Mouse (Mus musculus) myocyte (in vitro differentiated cells): Measurements from ENCODE around the gene Crnkl1. TPM values are rescaled to one million over a fixed set of nuclear protein-coding genes. Genes with fewer than 3 reads are reported as not detected.

Experiments used
- H3K27me3 ChIP-seq: one replicate; pipeline ENCODE4 v1.6.1; 2011; ENCODE audit not compliant: control insufficient read depth, insufficient read depth, insufficient read length
- H3K36me3 ChIP-seq: one replicate; pipeline ENCODE4 v1.6.1; 2011; ENCODE audit not compliant: control insufficient read depth, insufficient read depth
- H3K4me2 ChIP-seq: one replicate; pipeline ENCODE4 v1.6.1; 2011; ENCODE audit warnings: low read depth, control low read depth
- H3K4me3 ChIP-seq: one replicate; pipeline ENCODE4 v1.5.1; 2011; ENCODE audit warnings: mild to moderate bottlenecking, control low read depth, moderate library complexity
- H3K79me2 ChIP-seq: one replicate; pipeline ENCODE4 v1.6.1; 2011; ENCODE audit not compliant: control insufficient read depth, insufficient read depth
- H3ac ChIP-seq: one replicate; pipeline ENCODE4 v1.6.1; 2011; ENCODE audit not compliant: control insufficient read depth, insufficient read length
- CEBPB ChIP-seq: IDR thresholded peaks from 2 replicates; pipeline ENCODE4 v1.6.1; 2011; ENCODE audit warnings: mild to moderate bottlenecking, moderate library complexity; ENCODE audit not compliant: poor library complexity, insufficient read depth, severe bottlenecking
- E2F4 ChIP-seq: IDR thresholded peaks from one replicate; pipeline ENCODE4 v1.6.1; 2011; ENCODE audit warnings: mild to moderate bottlenecking, control low read depth, moderate library complexity; ENCODE audit not compliant: insufficient read depth
- MAX ChIP-seq: IDR thresholded peaks from one replicate; pipeline ENCODE4 v1.6.1; 2011; ENCODE audit warnings: low read depth, mild to moderate bottlenecking, control low read depth
- MYOD1 ChIP-seq, 3 experiments: IDR thresholded peaks; one replicate each; pipeline ENCODE4 v1.6.1; 2011; ENCODE audit warnings: control low read depth in 2 of 3, low read depth in 2 of 3, mild to moderate bottlenecking in 2 of 3, moderate library complexity in 1 of 3; ENCODE audit not compliant: insufficient read length in 2 of 3, control insufficient read depth in 1 of 3
- MYOG ChIP-seq, 3 experiments: IDR thresholded peaks; one replicate each; pipeline ENCODE4 v1.6.1; 2011; ENCODE audit warnings: control low read depth in 2 of 3, low read depth in 2 of 3, mild to moderate bottlenecking in 2 of 3; ENCODE audit not compliant: insufficient read length in 2 of 3, control insufficient read depth in 1 of 3, insufficient read depth in 1 of 3
- POLR2A ChIP-seq: IDR thresholded peaks from one replicate; pipeline ENCODE4 v1.6.1; 2011; ENCODE audit warnings: low read depth, mild to moderate bottlenecking, control low read depth, moderate library complexity; ENCODE audit not compliant: insufficient read length
- POLR2AphosphoS2 ChIP-seq: IDR thresholded peaks from one replicate; pipeline ENCODE4 v1.6.1; 2011; ENCODE audit warnings: low read depth, control low read depth; ENCODE audit not compliant: insufficient read length
- REST ChIP-seq: IDR thresholded peaks from one replicate; pipeline ENCODE4 v1.6.1; 2011; ENCODE audit warnings: mild to moderate bottlenecking, control low read depth, moderate library complexity; ENCODE audit not compliant: insufficient read depth, insufficient read length
- SRF ChIP-seq: IDR thresholded peaks from one replicate; pipeline ENCODE4 v1.6.1; 2011; ENCODE audit warnings: low read depth; ENCODE audit not compliant: control insufficient read depth, insufficient read length
- TCF12 ChIP-seq: IDR thresholded peaks from one replicate; pipeline ENCODE4 v1.6.1; 2011; ENCODE audit warnings: mild to moderate bottlenecking, control low read depth; ENCODE audit not compliant: poor library complexity, insufficient read depth, severe bottlenecking
- TCF3 ChIP-seq: IDR thresholded peaks from one replicate; pipeline ENCODE4 v1.6.1; 2011; ENCODE audit warnings: low read depth, control low read depth; ENCODE audit not compliant: insufficient read length
- USF1 ChIP-seq: IDR thresholded peaks from one replicate; pipeline ENCODE4 v1.6.1; 2011; ENCODE audit warnings: low read depth, mild to moderate bottlenecking, control low read depth, moderate library complexity
- polyA plus RNA-seq: library from polyadenylated mRNA; unstranded; fragments of >200 nt; fragmentation: generic; extraction: Trizol; gene quantifications from one replicate; pipeline ENCODE4 v1.2.1, GENCODE M21; 2012; ENCODE audit warnings: missing spikeins

Crnkl1 gene
- polyA plus RNA-seq, 1 experiment, result 10.9 TPM

DNA sequence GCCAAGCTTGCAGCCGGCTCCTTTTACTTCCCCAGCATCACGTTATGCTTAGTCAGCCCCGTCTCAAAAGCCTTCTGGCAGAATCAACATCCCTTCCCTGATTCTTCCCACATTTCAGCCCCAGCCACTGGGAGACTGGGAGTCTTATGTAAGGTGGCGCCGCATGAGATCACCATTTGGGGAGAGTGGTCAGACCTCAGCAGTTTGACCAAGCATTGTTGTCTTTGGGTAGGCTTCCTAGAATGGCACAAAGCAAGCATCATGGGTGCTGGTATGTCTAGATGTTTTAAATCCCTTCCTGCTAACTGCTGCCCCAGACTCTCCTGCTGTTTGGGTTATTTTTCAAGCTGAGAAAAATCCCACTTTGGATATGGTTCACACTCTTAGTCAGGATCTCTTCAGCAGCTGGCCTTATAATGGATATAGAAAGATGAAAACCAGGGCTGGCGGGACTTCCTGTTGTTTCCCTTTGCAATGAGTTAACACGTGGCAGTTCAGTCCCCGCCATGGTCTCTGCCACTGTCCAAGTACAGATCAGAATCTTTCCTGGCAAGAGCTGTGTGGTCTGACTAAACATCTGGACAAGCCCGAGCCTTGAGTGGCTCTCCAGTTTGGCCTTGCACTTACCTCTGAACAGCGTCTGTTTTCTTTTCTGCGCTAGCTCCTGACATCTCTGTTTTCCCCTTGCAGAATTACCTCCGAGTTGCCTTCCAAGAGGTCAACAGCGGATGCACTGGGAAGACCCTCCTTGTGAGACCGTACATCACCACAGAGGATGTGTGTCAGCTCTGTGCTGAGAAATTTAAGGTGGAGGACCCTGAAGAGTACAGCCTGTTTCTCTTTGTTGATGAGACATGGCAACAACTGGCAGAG, 49.7 kb downstream of the Crnkl1 start:
- H3K36me3 ChIP-seq, result peaks cover 20% of the 10 kb centered on the region
- H3K4me2 ChIP-seq, result no peak overlapping the region
- no peaks in the 10 kb centered on the region for H3K27me3 ChIP-seq
- TF ChIP-seq USF1 (no peak), MYOG (IDR thresholded peaks at IDR 0.05; ENCODE audit: control insufficient read depth in 1 of 3, insufficient read depth in 1 of 3, insufficient read length in 2 of 3, low read depth in 2 of 3) (no peak), MYOD1 (IDR thresholded peaks at IDR 0.05; ENCODE audit: control insufficient read depth in 1 of 3, insufficient read length in 2 of 3, low read depth in 2 of 3) (no peak), POLR2A (no peak), REST (no peak), CEBPB (no peak), SRF (no peak), MAX (no peak), POLR2AphosphoS2 (no peak), TCF3 (no peak), E2F4 (no peak), TCF12 (no peak)
- no peak overlapping the region for H3K4me3 ChIP-seq
- no peaks in the 10 kb centered on the region for H3K79me2 ChIP-seq
- no peak overlapping the region for H3ac ChIP-seq

DNA sequence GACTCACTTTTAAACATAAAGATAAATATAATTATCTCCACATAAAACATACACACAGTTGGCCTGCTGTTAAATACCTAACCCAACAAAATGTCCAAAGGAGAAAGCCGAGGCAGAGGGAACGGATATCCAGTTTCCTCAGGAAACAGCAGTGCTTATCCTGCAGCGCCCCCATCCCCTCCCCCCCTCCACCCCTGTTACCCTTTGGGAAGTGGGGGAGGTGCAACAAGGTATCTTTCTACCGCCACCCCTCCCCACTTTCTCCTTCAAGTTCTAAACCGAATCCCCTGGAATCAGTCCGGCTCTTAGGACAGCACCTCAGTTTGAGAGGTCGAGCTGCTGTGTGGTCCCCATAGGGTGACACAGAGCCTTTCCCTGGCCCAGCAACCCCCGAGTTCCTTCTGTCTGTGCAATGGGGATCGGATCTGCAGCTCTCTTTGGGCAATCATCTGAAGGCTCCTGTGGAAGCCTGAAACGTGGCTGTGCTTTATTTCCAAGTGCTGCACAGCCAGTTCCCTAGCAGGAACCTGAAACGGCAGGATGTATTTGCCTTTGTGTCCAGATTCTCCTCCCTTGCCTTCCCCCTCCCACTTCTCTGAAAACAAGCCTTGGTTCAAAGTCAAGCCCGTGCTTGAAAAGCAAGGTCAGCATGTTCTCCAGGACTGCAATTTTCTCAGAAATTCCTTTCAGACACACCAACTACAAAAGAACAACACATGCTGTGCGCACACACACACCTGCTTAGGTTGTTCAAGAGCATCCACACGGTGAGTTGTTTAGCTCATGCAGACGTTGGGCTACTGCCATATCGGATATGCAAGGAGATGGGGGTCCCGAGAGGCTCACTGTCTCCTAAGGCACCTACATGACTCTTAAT, 50.5 kb downstream of the Crnkl1 start:
- TF ChIP-seq MYOD1 (IDR thresholded peaks at IDR 0.05; ENCODE audit: control insufficient read depth in 1 of 3, insufficient read length in 2 of 3, low read depth in 2 of 3) (no peak), TCF3 (no peak), USF1 (no peak), CEBPB (no peak), POLR2A (no peak), POLR2AphosphoS2 (no peak), E2F4 (no peak), REST (no peak), TCF12 (no peak), SRF (no peak), MAX (no peak)
- Histone ChIP-seq H3K27me3 (no peaks in the 10 kb centered on the region), H3K36me3 (peaks cover 20% of the 10 kb centered on the region), H3ac (no peak overlapping the region), H3K4me2 (no peak overlapping the region), H3K79me2 (peaks cover 2% of the 10 kb centered on the region), H3K4me3 (no peak overlapping the region)

- H3K79me2 ChIP-seq, result peaks cover 4% of the 10 kb centered on the region
- no peak for TF ChIP-seq TCF12
- no peak for TF ChIP-seq E2F4
- TF ChIP-seq MAX, result no peak
- no peak for TF ChIP-seq SRF
- TF ChIP-seq REST, result no peak
- TF ChIP-seq MYOG (IDR thresholded peaks at IDR 0.05; ENCODE audit: control insufficient read depth in 1 of 3, insufficient read depth in 1 of 3, insufficient read length in 2 of 3, low read depth in 2 of 3), result no peak
- TF ChIP-seq MYOD1 (IDR thresholded peaks at IDR 0.05; ENCODE audit: control insufficient read depth in 1 of 3, insufficient read length in 2 of 3, low read depth in 2 of 3), result no peak
- TF ChIP-seq POLR2A, result no peak
- TF ChIP-seq TCF3, result no peak
- TF ChIP-seq POLR2AphosphoS2, result no peak
- no peak for TF ChIP-seq USF1
- TF ChIP-seq CEBPB, result no peak
- H3K4me2 ChIP-seq, result no peak overlapping the region
- H3K27me3 ChIP-seq, result no peaks in the 10 kb centered on the region
- peaks cover 25% of the 10 kb centered on the region for H3K36me3 ChIP-seq
- H3K4me3 ChIP-seq, result no peak overlapping the region
- H3ac ChIP-seq, result no peak overlapping the region
Measured at GRCm38 (mm10) chr2:145882398-145882797, 52.4 kb downstream of the Crnkl1 start.

DNA sequence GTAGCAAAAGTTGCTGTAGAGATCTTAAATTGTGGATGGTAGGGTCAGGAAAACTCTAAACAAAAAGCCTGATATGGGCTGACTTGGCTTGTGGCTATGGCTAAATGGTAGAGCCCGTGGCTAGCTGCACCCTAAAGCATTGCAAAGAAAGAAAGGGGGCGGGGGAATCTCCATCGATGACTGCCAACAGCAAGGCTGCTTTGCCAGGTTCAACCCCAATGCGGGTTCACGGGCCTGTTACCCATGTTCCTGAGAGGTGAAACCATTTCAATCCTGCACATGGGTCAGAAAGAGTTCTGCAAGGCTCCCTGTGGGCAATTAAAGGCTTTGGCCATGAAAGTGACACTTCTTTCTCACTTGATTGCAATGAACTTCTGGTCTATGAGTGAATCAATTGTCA, 52.9 kb downstream of the Crnkl1 start:
- H3K79me2 ChIP-seq, result peaks cover 4% of the 10 kb centered on the region
- no peak overlapping the region for H3ac ChIP-seq
- H3K36me3 ChIP-seq, result peaks cover 22% of the 10 kb centered on the region
- H3K4me3 ChIP-seq, result no peak overlapping the region
- no peak overlapping the region for H3K4me2 ChIP-seq
- no peaks in the 10 kb centered on the region for H3K27me3 ChIP-seq
- no peak for TF ChIP-seq E2F4
- no peak for TF ChIP-seq TCF3
- no peak for TF ChIP-seq MYOD1 (IDR thresholded peaks at IDR 0.05; ENCODE audit: control insufficient read depth in 1 of 3, insufficient read length in 2 of 3, low read depth in 2 of 3)
- no peak for TF ChIP-seq MYOG (IDR thresholded peaks at IDR 0.05; ENCODE audit: control insufficient read depth in 1 of 3, insufficient read depth in 1 of 3, insufficient read length in 2 of 3, low read depth in 2 of 3)
- no peak for TF ChIP-seq CEBPB
- TF ChIP-seq REST, result no peak
- no peak for TF ChIP-seq SRF
- no peak for TF ChIP-seq MAX
- no peak for TF ChIP-seq POLR2AphosphoS2
- no peak for TF ChIP-seq TCF12
- TF ChIP-seq USF1, result no peak
- no peak for TF ChIP-seq POLR2A
